Mouse (Mus musculus): ENCODE data around the gene Hacd2. TPM values are rescaled to one million over a fixed set of nuclear protein-coding genes. Genes with fewer than 3 reads are reported as not detected.
A peak's percentile ranks its signal among the peaks of the same experiment; 100 is the strongest.

The Hacd2 gene
- total RNA-seq, 2 experiments from 2014 or later = 9.6 to 28.6 TPM

DNA sequence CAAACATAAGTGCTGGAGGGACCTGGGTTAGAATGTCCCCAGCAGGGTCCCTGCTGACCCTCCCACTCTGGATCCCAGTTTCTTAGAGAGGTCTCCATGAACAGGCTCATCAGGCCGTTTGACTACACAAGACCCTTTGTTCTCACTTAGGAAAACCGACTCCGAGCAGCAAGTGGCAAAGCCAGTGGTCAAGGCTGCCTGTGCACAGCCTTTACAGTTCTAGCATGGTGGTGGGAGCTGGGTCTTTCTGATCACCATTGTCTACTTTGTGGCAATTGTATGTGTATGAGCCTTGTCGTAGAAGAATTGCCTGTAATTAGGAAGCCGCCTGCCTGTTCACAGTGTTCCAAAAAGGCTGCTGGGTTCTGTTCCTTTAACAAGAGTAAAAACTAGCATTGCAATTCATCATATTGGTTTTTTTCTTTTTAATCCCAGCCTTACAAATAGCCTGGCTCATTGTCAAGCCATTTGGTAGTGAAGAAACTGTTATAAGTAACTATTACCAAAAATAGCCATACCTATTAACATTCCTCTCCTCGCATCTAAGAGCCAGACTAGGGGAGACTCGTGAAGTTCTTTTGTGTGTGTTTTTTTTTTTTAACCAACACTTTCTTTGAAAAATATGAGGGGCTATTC, 87.5 kb downstream of the Hacd2 start:
- ATAC-seq (replicated peaks; ENCODE audit: poor library complexity, severe bottlenecking) = no peak

DNA sequence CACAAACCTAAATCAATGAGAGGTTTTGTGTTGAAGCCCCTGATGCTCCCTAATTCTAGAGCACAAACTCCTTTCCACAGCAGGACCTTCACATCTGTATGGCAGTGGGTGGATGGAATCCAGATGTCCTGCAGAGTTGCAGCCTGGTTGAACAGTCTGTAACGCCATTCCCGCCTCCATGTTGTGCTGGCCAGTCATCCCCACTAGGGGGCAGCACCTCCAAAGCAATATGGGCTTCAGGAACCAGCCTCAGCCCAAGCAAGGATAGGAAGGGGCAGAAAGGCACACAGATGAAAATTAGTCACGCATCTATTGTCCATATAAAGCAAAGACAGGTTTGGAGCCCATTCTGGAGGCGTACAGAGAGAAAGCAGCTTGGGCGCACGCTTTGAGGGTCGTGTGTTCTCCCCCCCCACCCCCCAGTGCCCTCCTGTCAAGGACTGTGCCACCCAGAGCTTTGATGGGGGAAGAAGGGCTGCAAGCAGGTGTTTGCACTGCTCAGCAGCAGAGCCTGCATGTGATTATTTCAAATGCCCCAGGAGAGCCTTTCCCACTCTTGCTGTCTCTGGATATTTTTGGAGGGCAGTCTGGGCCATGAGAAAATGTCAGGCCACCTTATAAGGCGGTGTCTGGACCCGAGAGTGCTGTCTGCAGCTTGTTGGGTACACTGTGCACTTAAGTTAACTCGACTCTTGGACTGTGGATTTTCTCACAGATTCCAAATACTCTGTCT, 88.3 kb downstream of the Hacd2 start:
- ATAC-seq (replicated peaks; ENCODE audit: poor library complexity, severe bottlenecking) = peak; percentile 94

DNA sequence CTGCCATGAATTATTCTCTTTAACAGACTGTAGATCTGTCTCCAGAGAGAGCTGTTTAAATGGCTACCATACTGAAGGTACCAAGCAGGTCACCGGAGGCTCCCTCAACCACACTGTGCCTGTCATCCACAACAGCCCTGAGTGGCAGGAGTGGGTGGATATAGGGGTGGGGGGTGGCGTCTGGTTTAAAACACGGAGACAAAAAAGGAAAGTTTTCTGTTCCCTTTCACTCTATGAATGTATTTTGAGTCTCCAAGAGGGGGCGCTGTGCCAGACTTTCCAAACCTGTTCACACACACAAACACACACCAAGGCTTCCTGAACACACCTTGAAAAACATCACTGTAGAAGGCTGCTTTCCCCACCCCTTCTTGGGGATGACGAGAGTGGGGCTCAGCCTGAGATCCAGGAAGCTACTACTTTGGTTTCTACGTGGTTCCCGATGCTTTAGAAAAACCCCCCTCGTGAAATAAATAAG, 89.0 kb downstream of the Hacd2 start:
- ATAC-seq (replicated peaks; ENCODE audit: poor library complexity, severe bottlenecking) = no peak

DNA sequence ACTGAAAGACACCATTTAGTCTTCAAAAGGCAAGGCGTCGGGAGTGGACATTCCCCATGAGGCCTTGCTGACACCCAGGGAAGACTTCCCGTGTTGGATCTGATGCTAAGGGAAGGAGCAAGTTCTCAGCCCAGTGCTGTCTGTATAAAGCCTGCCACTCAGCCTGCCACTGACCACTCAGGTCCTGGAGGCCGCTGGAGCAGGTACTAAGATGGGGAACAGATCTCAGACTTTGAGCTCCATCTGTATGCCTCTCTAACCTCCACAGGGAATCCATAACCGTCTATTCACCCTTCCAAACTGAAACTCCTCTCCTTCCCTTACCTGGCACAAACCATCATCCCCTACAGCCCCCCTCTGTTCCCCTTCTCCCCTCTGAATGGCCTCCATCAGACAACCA, 91.3 kb downstream of the Hacd2 start:
- ATAC-seq (replicated peaks; ENCODE audit: poor library complexity, severe bottlenecking) = no peak

DNA sequence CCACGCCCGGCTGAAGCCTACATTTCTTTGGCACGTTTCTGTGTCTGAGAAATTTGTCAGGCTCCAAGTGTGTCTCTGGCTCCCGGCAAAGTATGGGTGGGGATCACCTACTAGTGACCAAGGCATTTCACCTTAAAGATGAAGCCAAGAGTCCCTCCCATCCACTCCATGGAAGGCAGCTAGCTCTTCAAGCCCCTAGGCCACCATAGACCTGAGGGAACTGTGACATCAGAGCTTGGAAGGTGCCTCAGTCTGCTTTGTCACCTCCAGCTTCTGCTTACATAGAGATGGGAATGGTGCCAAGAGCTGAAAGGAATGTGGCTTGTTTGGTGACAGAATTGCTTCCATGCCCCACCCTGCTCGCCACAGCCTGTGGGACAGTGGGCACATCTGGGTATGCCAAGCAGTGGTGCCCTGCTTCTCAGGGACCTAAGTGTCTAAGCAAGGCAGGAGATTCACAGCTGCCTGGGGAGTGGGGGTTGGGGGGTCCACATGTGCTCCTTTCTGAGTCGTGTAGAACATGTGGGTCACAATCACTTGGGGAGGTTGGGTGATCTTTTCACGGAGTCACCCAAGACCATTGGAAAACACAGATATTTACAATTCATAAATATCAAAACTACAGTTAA, 94.2 kb downstream of the Hacd2 start:
- ATAC-seq (replicated peaks; ENCODE audit: poor library complexity, severe bottlenecking) = no peak

DNA sequence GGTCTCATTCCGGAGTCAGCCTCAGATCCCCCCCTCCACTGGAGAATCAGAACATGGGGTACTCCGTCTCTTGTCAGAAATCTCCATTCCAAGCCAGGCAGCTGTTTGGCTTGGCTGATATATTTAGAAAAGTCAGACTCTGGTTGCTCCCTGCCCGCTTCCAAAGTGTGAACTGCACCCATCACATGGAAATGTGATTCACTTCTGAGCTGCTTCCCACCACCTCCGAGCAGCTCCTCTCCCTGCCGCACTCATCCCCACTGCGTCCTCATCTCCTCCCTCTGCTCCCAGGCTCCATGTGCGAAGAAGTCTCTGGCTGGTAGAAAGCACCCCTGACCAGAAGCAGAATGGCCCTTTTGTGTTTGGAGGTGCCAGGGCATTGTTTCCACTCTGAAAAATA, 95.2 kb downstream of the Hacd2 start:
- no peak for ATAC-seq (replicated peaks; ENCODE audit: poor library complexity, severe bottlenecking)

DNA sequence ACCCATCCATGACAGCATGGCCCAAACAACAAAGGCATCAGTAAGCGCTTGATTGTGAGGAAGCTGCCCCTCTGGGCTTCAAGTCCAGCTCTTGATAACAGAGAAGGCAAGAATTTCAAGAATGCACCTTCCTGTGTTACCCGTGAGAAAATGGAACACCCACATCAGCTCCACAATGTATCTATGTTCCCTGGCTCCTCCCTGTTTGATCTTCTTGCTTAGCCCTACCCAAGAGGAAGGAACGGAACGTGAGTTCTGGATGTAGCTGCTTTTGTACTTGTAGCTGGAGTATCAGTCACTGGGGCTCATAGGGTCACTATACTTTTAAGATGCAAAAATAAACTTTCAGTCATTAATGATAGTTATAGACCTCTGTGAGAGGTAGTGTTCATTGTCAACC, 98.4 kb downstream of the Hacd2 start:
- ATAC-seq (replicated peaks; ENCODE audit: poor library complexity, severe bottlenecking) = no peak

DNA sequence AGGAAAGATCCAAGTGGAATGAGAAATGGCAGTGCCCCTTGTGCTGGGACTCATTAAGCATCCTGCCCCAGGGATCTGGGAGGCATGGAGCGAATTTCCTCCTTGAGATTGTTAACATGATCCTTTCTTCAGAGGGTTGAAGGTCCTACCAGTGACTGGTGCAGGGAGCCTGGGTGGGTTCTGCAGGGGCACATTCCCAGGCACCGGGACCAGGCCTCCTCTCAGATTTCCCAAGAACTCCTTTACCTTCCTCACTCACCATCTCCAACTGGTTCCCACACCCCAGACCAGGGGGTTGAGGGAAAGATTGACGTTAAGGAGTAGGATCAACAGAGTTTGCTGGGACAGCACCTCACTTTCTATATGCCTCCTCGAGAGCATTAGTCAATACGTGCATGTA, 105.0 kb downstream of the Hacd2 start:
- no peak for ATAC-seq (replicated peaks; ENCODE audit: poor library complexity, severe bottlenecking)

DNA sequence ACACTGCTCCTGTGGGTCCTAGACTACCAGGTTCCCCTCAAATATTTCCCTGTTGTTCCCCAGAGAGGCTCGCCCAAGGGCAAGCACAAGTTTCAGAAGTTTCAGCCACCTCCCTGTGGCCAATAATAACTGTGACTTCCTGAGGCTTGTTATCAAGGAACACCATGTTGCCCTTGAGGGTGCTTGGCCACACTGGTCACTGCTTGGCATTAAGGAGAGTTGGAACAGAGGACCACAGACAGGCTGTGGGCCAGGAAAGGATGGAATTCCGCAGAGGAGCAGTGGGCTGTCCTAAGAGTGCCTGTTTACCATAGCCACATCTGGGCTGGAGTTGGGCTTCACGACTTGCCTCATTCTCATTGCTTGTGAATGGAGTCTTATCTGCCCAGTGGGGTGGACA, 107.9 kb downstream of the Hacd2 start:
- ATAC-seq (replicated peaks; ENCODE audit: poor library complexity, severe bottlenecking) = no peak

DNA sequence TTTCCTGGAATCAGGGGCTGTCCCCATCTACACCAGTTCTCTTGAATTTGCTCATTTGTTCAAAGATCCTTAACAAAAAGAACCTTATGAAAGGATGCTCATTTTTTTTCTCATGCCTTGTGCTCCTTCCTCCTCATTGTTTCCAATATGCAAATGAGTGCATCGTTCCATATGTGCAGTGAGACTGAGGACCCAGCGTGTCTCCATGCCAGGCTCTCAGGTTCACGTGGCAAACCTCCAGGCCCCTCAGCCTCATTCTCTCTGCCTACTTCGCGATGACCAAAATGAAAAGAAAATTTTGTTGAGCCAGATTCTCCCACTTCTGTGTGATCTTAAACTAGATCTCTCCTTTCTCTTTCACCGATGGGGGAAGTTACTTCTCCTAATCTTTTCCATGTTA, 117.2 kb downstream of the Hacd2 start:
- ATAC-seq (replicated peaks; ENCODE audit: poor library complexity, severe bottlenecking) = no peak

DNA sequence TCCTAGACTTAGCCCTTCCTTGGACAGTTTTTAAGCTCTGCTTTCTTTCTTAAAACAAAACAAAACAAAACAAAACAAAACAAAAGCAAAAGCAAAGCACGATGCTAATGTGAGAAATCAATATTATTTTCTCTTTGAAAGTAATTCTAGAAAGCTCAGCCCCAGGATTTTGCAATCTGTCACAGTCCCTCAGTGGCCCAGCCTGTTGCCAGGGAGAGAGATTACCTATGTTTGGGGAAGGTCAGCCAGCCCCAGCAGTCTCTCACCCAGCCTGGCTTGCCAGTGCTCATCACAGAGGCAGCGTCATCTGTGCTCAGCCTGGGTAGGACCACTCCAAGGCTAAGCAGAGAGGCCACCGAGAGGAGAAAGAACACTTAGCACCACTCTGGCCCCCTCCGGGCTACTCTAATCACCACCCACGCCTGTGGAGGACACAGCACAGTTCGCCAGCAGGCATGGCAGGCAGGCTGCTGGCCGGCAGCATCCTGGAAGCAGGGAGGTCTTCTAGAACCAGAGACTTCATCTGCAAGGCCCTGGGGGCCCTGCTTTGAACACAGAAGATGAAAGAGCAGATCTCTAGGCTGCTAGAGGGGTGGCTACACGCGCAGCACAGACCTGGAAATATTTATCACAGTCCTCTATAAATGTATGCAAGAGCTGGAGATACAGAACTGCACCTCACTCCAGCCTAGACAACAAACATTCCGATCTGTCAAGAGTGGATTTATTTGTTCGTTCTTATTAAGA, 117.8 kb downstream of the Hacd2 start:
- no peak for ATAC-seq (replicated peaks; ENCODE audit: poor library complexity, severe bottlenecking)

DNA sequence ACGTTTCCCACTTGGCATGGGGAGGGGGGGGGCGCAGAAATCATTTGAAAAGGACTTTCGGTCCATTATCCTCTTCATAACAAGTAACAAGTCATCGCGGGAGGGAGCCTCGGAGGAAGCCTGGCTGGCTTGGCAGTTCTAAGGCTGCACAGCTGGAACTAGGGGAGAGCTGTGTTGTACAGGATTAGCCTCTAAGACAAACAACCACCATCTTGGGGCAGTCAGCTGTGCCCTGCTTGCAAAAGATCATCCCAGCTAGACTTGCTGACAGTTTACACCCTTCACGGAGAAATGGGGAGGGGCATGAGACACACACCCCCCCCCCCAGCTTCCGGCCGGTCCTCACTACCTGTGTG, 118.4 kb downstream of the Hacd2 start:
- ATAC-seq (replicated peaks; ENCODE audit: poor library complexity, severe bottlenecking) = no peak

DNA sequence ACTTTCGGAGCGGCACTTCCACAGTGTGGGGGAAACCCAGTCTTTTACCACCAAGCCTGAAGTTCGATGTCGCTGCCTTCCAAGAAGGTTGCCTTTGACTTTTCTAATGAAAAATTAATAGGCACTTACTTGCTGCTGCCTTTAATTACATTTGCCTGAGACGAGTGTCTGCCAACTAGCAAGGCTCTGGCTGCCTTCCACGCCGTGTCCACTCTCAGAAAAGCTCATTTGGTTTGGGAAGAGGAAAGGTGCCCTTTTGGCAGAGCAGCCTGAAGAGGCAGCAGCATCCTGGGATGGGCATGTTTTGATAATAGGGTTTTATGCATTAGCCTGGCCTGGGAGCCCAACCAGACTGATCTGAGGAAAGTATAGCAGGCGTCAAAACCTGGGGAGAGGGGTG, 119.6 kb downstream of the Hacd2 start:
- ATAC-seq (replicated peaks; ENCODE audit: poor library complexity, severe bottlenecking) = no peak

DNA sequence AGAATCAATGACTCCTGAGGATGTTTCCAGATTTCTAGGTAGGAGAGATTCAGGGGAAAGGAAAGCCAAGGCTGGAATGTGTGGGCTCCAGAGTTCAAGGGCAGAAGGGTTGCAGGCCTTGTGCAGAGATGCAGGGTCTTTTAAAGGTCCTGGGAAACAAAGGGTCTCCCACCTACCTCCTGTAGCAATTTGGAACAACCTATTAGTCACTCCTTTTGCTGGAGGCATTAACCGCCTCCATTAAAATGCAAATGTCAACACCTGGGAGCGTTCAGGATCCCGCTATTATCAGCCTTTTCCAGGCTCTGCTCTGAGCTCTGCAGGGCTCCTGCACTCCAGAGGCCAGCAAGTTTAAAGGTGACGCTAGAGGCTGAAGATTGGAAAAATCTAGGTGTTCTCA, 123.9 kb downstream of the Hacd2 start:
- ATAC-seq (replicated peaks; ENCODE audit: poor library complexity, severe bottlenecking) = no peak

DNA sequence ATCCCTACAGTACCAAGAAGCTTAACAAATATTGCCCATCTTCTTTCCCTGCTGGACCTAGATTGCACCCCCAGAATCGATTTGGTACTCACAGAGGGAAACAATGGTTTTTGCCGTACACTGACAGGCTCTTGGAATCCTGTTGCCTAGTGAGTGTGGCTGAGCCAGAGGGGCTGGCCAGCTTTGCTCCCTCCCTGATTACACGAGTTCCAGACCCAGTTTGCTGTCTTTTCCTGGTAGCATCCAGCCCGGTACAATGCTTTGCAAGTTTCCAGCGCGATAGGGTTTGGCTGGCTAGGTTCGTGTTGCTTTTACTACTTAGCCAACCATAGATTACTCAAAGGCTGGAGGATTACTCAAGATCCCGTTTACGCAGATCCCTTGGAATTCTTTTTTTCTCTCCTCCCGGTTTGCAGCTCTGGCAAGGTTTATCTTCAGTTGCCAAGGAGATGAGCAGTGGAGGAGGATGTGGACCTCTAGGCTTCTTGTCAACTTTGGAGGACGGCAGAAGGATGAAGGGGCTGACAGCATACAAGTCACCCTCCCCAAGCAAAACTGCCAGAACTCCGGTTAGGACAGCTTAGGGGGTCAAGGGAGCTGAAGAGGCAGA, 131.0 kb downstream of the Hacd2 start:
- ATAC-seq (replicated peaks; ENCODE audit: poor library complexity, severe bottlenecking) = no peak

DNA sequence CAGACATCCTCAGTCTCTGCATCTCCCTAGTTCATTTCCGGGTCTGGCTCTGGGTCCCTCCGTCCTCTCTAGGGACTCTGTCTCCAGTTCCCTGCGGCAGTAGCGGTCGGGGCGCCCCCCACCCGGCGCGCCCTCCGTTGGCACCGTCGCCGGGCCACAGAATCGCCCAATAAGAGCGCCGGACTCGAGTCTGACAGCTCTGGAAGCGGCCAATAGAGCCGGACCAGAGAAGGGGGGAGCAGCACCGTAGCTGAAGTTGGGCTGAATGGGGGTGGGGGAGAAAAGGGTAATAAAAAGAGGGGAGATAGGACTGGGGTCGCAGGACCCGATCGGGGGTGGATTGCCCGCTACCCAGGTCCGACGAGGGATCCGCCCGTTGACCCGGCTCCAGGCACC, 132.0 kb downstream of the Hacd2 start:
- no peak for ATAC-seq (replicated peaks; ENCODE audit: poor library complexity, severe bottlenecking)

DNA sequence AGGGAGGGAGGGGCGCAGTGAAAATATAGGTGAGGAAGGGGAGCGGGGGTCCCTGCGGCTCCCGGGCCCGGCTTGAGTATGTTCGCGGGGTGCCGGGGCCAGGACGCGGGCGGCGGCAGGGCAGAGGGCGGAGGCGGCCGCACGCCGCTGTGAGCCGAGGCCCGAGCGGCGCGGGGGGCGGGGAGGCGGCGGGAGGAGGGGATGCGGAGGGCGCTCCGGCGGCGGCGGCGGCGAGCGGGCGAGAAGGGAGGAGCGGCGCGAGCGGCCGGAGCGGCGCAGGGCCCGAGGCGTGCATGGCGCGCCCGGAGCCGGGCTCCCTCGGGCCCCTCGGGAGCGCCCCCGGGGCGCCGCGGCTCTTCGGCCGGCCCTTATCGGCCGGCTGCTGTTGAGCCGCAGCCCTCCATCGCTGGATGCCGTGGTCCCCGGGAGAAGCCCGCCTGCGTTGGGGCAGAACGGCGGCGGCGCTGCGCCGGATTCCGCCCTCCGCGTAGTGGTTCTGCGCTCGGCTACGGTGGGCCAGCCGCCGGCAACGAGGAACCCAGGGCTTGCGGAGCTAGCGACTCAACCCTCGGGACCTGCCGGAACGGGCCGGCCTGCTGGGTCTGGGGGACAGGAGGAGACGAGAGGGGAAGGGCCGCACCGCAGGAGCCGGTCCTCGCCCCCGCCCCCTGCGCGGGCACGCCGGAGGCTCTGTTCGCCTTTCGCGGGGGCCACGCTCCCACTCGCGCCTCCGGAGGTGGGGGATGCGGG, 132.6 kb downstream of the Hacd2 start, which contains the start of gene Adcy5:
Gene Adcy5 (plus strand): TSS at position 237 of the 750 bp plus-strand sequence.
- no peak; the same call in 1 of the 2 replicates for ATAC-seq (replicated peaks; ENCODE audit: poor library complexity, severe bottlenecking)

DNA sequence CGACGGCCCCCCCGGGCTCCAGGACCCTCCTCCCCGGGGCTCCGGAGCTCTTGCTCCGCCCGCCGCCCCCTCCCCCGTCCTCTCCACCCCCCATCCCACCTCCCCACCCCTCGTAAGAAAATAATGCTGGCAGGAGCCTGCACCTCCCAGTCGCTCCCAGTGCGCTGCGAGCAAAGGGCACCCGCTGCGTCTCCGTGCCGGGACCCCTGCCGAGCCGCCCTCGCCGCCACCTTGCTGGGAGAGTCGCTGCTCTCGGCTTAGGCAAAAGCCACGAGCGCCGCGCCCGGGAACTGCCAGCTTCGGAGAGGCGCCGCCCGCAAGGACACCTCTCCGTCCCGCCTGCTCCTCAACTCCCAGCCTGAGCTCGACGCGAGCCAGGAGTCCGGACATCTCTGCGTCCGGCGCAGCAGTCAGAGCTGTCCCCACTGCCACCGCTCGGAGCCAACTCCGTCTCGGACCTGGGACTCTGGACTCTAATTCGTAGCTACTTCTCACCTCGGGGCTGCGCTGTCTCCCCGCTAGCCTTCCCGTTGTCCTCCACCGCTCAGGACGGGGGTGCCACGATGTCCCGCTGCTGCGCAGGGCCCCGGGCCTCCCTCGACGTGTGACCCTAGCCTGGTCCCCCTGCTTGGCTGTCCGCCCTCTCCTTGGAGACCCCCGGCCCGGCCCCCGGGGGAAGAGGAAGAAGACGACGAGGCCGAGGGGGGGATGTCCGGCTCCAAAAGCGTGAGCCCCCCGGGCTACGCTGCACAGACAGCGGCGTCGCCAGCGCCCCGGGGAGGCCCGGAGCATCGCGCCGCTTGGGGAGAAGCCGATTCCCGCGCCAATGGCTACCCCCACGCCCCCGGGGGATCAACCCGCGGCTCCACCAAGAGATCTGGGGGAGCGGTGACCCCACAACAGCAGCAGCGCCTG, 133.4 kb downstream of the Hacd2 start:
- ATAC-seq (replicated peaks; ENCODE audit: poor library complexity, severe bottlenecking) = no peak

DNA sequence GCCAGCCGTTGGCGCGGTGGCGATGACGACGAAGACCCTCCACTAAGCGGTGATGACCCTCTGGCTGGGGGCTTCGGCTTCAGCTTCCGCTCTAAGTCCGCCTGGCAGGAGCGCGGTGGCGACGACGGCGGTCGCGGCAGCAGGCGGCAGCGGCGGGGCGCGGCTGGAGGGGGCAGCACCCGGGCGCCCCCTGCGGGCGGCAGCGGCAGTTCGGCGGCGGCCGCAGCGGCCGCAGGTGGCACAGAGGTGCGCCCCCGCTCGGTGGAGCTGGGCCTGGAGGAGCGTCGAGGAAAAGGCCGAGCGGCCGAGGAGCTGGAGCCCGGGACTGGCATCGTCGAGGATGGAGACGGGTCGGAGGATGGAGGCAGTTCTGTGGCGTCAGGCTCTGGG, 134.1 kb downstream of the Hacd2 start:
- peak; percentile 69 for ATAC-seq (replicated peaks; ENCODE audit: poor library complexity, severe bottlenecking)
